Mouse (Mus musculus) liver (tissue): ENCODE measurements at regions not wholly inside any gene's neighbourhood (a gene's known extent, or its start where the extent isn't known, plus 50 kb on each side); places are given as distances from the start of the nearest gene placed in this dataset.

Experiments used
- DNase-seq: peaks from one replicate; pipeline ENCODE4 v3.0.0-alpha.2; 2020; ENCODE audit warnings: mixed read lengths

- DNase-seq = peak; percentile 68
Observed at GRCm38 (mm10) chr6:31112293-31113077, 153.6 kb upstream of the Klf14 start.

- DNase-seq = peak; percentile 45
Observed at GRCm38 (mm10) chr6:31113558-31114326, 154.9 kb upstream of the Klf14 start.

GRCm38 (mm10) chr6:31114336-31115335, 155.8 kb upstream of the Klf14 start:
- no peak for DNase-seq

DNA sequence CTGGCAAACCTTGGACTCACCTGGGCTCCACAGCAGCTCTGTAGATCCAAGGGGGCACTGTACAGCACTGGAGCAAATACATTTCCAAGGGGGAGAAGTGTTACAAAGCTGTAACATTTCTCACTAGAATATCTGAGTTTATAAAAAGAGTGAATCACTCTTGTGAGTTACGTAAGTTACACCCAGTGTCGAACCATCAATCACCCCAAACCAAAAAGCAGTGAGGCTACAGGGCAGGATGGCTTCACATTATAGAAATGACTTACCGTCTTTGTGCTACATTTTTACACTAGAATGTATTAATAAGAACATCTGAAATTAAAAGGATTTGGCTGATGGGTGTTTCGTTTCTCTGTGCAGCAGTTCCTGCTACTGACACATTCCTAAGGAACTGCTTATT, 156.7 kb upstream of the Klf14 start:
- no peak for DNase-seq

- no peak for DNase-seq
Observed at GRCm38 (mm10) chr6:31116365-31116764, 157.5 kb upstream of the Klf14 start.

DNA sequence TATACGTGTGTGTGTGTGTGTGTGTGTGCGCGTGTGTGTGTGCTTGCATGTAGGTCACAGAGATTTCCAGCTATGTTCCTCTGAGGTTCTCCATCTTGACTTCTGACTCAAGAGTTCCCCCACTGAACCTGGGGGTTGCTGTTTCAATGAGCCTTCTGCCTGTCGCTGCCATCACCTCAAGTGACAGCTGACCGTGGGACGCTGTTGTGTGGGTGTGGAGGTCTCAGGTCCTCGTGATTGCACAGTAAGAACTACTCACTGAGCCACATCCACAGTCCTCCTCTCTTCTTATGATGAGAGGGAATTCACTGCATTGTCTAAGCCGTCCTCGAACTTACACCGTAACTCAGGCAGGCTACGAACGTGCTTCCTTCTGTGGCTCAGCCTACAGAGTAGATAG, 158.8 kb upstream of the Klf14 start:
- no peak for DNase-seq

- no peak for DNase-seq
Observed at GRCm38 (mm10) chr6:31121008-31121407, 162.1 kb upstream of the Klf14 start.

GRCm38 (mm10) chr6:31122895-31123294, 164.0 kb upstream of the Klf14 start:
- DNase-seq = no peak

DNA sequence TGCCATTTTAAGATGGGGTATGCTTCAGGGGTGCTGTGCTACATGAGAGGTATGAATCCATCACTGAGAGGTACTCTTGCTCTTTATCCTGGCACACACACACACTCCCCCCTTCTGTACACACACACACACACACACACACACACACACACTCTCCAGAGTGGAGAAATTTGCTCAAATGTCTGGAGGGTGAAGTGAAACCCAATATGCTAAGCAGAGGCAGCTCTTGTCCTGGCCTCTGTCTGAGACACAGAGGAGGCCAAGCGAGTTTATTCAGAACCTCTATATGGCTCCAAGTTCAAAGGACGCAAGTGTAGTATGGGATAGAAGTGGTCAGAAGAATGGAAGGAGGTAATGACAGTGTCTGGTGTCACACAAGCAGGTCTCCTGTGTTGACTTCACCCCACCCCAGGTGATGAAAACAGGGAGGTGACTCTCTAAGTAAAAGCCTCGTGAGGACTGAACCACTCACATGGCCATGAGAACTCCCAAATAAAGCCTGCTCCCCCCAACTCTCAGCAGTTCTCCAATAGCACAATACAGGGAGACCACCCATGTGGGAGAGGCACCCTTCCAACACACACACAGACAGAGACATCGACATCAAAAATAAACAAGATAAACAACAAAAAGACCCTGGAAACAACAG, 164.6 kb upstream of the Klf14 start:
- DNase-seq = no peak

GRCm38 (mm10) chr6:31124076-31124475, 165.2 kb upstream of the Klf14 start:
- no peak for DNase-seq

DNA sequence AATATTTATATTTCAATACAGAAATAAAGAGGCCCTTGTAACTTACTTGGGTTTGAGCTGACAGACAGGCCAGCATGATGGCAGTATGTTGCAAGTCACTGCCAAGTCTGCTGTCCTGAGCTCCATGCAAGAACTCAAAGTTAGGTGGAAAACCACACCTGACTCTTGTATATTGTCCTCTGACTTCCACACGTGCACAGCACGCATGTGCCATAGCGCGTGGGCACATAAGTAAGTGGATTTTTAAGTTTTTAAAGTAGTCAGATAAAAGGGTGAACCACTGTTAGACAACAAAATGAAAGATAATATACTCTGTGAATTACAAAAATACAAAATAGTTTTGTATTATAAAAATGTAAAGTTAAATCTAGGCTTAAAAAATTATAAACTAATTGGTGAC, 166.0 kb upstream of the Klf14 start:
- no peak for DNase-seq

DNA sequence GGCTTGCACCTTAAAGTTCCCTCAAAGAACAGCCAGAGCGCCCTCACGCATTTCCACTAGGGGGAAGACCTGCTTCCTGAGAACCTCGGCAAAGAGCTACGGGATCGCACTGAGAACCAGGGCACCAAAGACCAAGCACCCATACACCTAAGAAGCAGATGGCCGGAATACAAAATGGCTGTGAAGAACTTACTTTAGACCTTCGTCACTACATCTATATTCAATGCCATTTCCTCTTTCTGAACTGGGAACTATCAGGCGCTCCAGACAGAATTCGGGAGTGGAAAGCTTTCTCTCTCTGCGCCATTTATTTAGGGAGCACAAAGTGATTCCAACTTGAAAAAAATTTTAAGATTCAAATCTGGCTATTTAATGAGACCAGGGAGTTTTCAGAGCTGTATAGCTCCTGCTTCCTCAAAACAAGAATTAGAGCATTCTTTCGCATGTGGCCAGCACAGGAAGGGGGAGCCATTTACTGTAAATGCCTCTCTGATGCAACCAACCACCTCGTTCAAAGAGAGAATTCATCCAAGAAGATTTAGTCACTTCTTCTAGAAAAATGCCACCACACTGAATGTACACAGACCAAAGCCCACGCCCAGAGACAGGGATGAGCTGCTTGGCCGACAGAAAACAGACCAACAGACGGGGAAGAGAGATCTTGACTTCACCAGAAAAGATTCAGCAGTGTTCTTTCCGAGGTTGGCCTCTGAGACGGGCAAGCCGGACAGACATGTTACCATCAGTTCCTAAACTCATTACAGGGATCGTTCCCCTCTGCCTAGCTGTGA, 166.6 kb upstream of the Klf14 start:
- peak; percentile 84 for DNase-seq

- peak; percentile 67 for DNase-seq
Observed at GRCm38 (mm10) chr6:31126131-31126871, 167.4 kb upstream of the Klf14 start.

GRCm38 (mm10) chr6:31129170-31129569, 170.3 kb upstream of the Klf14 start:
- DNase-seq = no peak

DNA sequence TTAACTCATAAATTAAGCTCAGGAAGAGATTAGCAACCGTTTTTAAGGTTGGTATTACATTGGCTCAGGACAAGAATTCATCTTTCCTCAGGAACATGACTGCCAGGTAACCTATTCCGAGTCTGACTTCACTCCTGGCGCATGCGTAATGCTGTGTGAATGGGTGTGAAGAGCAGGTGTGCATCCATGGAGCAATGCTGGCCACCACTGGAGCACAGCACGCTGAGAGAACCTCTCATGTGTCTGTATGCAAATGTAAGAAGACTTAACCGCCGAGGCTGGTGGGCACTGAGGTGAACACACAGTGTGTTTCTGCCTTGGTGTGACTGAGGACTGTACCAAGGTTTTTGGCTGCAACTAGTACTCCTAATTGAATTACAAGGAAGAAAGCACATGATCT, 171.1 kb upstream of the Klf14 start:
- no peak for DNase-seq

- DNase-seq = no peak
Observed at GRCm38 (mm10) chr6:31130522-31130921, 171.6 kb upstream of the Klf14 start.

GRCm38 (mm10) chr6:31131716-31132115, 172.8 kb upstream of the Klf14 start:
- no peak for DNase-seq

- DNase-seq = no peak
Observed at GRCm38 (mm10) chr6:31132396-31133190, 173.7 kb upstream of the Klf14 start.

DNA sequence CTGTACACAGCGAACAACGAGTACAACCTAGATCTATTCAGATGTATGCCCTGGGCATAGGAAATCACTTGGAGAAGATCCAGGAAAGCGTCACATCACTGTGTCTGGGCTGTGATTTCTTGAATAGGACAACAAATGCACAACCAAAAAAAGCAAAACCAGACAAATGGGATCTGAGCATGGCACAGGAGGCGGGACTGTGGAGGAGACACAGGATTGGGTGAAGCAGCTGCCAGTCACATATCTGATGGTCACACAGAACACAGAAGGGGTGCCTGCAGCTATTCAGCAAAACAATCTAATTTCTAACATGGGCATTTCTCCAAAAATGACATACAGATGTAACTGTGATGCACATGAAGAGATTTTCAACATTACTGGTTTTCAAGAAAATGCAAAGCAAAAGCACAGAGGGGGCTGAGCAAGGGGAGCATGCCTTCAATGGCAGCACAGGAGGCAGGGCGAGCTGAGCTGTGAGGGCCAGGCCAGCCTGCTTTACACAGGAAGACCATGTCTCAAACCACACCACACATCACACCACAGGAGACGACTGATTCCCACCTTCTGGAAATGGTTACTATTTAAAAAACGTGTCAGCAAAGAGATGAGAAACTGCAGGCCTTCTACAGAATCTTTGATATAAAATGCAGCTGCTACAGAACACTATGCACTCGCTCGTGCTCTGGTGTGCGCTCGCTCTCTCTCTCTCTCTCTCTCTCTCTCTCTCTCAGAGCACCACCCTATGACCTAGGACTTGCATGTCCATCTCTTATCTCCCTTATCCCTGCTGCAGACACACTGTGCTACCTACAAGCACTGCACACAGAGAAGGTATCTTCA, 175.2 kb upstream of the Klf14 start:
- no peak for DNase-seq
